Mouse (Mus musculus): ENCODE results near the gene Dap. TPM values are rescaled to one million over a fixed set of nuclear protein-coding genes. Genes with fewer than 3 reads are reported as not detected.

Dap gene
- polyA plus RNA-seq, 1 experiment from 2014 or later: 174 TPM

- DNase-seq (ENCODE audit: low read depth, low spot score): no peak
- ChIA-PET CTCF (interaction anchor here (1.3 to 1.8 kb wide), 2 partner anchors 9 to 11 kb away, joined by 3 to 4 read pairs; no protein-coding TSS in a partner anchor), POLR2A (no interaction called here)
- in situ Hi-C loops (cut with MboI; ENCODE audit: low pct_unique_long_range_greater_than_20kb): no loop called here
- no peak for ATAC-seq
- no peak for TF ChIP-seq CTCF (IDR thresholded peaks at IDR 0.05)
- H3K27me3 ChIP-seq: no peaks in the 10 kb centered on the region
Observed at GRCm38 (mm10) chr15:31236549-31236907, 12.4 kb downstream of the Dap start.

DNA sequence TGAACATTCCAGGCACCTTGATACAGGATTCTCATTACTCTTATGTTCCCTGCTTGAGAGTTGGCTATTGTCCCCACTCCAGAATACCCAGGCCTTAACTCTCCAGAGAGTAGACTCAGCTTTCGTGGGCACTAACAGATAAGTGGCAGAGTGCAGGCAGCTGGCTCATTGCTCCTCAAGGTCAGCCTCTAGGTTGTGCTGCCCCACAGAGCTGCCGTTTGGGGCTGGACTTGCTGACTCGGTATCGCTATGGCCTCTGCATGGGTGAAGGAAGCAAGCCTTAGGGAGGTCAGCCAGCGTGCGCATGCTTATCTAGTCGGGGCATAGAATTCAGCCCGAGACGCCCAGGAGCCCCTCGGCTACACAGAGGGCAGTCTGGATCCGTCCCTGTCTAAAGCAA, 13.3 kb downstream of the Dap start:
- DNase-seq (ENCODE audit: low read depth, low spot score): no peak
- ChIA-PET CTCF (no interaction called here), POLR2A (no interaction called here)
- no peak for ATAC-seq
- TF ChIP-seq CTCF (IDR thresholded peaks at IDR 0.05): no peak
- in situ Hi-C loops (cut with MboI; ENCODE audit: low pct_unique_long_range_greater_than_20kb): no loop called here
- no peaks in the 10 kb centered on the region for H3K27me3 ChIP-seq

DNA sequence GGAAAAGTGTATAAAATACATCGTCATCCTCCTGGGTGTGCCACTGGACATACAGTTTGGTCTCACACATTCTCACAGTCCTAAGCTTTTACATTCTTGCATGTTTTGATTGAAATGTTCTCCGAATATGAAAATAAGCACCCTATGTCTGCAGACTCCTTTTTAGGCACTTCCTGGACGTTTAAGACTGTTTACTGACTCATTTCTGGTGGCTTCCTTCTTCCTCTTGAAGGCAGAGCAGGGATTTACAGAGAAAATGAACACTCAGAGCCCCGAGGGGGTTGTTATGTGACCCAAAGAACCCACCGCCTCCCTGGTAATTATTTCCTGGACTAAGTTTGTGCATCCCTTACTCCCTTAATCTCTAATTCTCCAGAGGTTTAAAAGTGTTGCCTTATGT, 13.8 kb downstream of the Dap start:
- ChIA-PET CTCF (no interaction called here), POLR2A (no interaction called here)
- DNase-seq (ENCODE audit: low read depth, low spot score): no peak
- TF ChIP-seq CTCF (IDR thresholded peaks at IDR 0.05): no peak
- ATAC-seq: no peak
- in situ Hi-C loops (cut with MboI; ENCODE audit: low pct_unique_long_range_greater_than_20kb): no loop called here
- no peaks in the 10 kb centered on the region for H3K27me3 ChIP-seq

DNA sequence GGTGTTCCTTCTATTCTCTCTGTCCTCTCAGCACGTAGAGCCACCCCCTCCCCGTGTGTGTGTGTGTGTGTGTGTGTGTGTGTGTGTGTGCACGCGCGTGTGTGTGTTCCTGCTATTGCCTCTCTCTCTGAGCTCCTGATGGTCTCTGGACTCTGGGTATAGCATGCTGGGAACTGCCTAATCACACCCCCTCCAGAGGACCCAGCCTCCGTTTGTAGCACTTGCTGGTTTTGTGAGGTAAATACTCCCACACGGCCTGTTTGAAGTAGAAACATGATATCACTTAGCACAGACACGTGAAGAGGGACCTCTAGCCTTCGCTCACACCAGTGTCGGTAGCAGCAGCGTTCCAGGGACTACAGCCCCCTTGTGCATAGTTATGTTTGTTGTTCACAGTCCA, 14.5 kb downstream of the Dap start:
- ChIA-PET CTCF (interaction anchor here (1.3 kb wide), 1 partner anchor 21 kb away, joined by 3 read pairs; no protein-coding TSS in a partner anchor), POLR2A (interaction anchor here (0.7 kb wide), 1 partner anchor 60 kb away, joined by 3 read pairs; no protein-coding TSS in a partner anchor)
- no peak for DNase-seq (ENCODE audit: low read depth, low spot score)
- H3K27me3 ChIP-seq: no peaks in the 10 kb centered on the region
- TF ChIP-seq CTCF (IDR thresholded peaks at IDR 0.05): no peak
- no peak for ATAC-seq
- in situ Hi-C loops (cut with MboI; ENCODE audit: low pct_unique_long_range_greater_than_20kb): no loop called here

DNA sequence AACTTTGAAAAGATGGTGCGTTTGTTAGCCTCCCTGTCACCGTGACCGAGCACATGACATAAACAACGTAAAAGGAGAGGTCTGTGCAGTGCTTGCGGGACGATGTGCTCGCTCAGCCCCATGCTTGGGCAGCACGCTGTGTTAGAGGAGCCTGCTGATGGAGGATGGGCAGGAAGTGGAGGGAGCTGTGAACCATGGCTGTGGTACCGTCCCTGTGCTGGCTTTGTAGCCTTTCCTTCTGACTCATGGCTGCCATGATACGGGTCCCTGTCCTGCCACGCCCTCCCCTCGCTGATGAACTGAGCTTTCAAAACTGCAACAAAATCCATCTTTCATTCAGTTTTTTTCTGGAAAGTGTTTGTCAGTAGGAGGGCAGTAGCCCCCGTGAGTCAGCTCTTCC, 15.6 kb downstream of the Dap start:
- CTCF ChIA-PET: no interaction called here
- ATAC-seq: no peak
- no peak for TF ChIP-seq CTCF (IDR thresholded peaks at IDR 0.05)
- no peak for DNase-seq (ENCODE audit: low read depth, low spot score)
- POLR2A ChIA-PET: no interaction called here
- H3K27me3 ChIP-seq: no peaks in the 10 kb centered on the region
- in situ Hi-C loops (cut with MboI; ENCODE audit: low pct_unique_long_range_greater_than_20kb): no loop called here

GRCm38 (mm10) chr15:31240181-31240580, 16.1 kb downstream of the Dap start:
- no peak for TF ChIP-seq CTCF (IDR thresholded peaks at IDR 0.05)
- ATAC-seq: no peak
- ChIA-PET CTCF (interaction anchor here (1.4 kb wide), 1 partner anchor 13 kb away, joined by 3 read pairs; no protein-coding TSS in a partner anchor), POLR2A (no interaction called here)
- in situ Hi-C loops (cut with MboI; ENCODE audit: low pct_unique_long_range_greater_than_20kb): no loop called here
- no peak for DNase-seq (ENCODE audit: low read depth, low spot score)
- no peaks in the 10 kb centered on the region for H3K27me3 ChIP-seq

DNA sequence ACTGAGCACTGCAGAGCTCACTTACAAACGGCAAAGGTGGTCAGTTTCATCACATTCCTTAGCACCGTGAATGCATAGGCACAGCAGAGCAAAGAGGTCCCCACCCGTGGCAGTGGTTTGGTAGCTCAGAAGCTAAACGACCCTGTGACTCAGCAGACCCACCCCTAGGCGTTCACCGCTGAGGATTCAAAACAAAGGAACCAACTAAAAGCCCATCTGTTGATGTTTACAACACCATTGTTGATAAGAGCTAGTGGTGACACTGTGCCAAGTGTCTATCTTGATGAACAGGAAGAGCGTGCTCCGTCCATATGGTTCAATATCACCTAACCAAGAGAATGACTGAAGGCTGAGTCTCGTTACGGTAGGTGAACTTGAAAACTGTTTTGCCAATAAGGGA, 19.1 kb downstream of the Dap start:
- no peak for TF ChIP-seq CTCF (IDR thresholded peaks at IDR 0.05)
- ATAC-seq (no peak), DNase-seq (ENCODE audit: low read depth, low spot score) (no peak)
- CTCF ChIA-PET: no interaction called here
- POLR2A ChIA-PET: no interaction called here
- no peaks in the 10 kb centered on the region for H3K27me3 ChIP-seq
- in situ Hi-C loops (cut with MboI; ENCODE audit: low pct_unique_long_range_greater_than_20kb): no loop called here

DNA sequence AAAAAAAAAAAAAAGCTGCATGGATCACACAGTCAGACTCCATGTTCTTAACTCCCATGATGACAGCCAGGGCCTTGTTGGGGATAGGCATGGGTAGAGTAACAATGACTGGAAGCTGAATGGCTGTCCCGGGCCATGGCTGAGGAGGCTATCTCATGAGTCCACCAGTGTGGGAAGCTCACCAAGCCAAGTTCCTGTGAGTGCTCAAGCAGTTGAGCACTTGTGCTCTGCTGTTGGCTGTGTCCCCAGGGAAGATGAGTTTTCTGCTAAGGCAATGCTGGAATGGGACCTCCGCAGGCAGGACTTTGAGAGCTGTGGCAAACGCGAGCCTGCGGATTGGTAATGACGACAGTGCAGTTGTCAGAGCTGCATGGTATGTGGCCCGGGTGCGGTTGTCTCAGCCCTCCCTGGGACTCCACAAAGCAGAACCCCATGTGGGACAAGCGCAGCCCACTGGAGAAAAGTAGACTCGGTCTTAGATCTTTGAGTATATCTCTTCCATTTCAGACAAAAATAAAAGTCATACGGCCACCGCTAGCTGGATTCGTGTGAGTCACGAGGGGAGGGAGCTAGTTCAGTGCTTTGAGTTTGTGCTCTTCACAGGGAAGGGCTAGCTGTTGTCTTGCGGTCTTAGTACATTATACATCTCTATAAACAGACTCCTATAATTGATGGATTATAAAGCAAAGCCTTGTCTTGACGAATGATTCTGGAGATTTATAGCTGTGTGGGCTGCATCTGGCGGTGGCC, 20.8 kb downstream of the Dap start:
- TF ChIP-seq CTCF (IDR thresholded peaks at IDR 0.05): no peak
- peak; percentile 46 for ATAC-seq
- DNase-seq (ENCODE audit: low read depth, low spot score): no peak
- H3K27me3 ChIP-seq: no peaks in the 10 kb centered on the region
- POLR2A ChIA-PET: no interaction called here
- in situ Hi-C loops (cut with MboI; ENCODE audit: low pct_unique_long_range_greater_than_20kb): no loop called here
- CTCF ChIA-PET: interaction anchor here (1.1 to 1.5 kb wide), 2 partner anchors 9 to 16 kb away, joined by 3 to 4 read pairs; no protein-coding TSS in a partner anchor

- H3K27me3 ChIP-seq: no peaks in the 10 kb centered on the region
- ChIA-PET CTCF (interaction anchor here (1.2 kb wide), 1 partner anchor 13 kb away, joined by 6 read pairs; no protein-coding TSS in a partner anchor), POLR2A (no interaction called here)
- no peak for DNase-seq (ENCODE audit: low read depth, low spot score)
- TF ChIP-seq CTCF (IDR thresholded peaks at IDR 0.05): no peak
- ATAC-seq: peak; percentile 98
- in situ Hi-C loops (cut with MboI; ENCODE audit: low pct_unique_long_range_greater_than_20kb): no loop called here
Observed at GRCm38 (mm10) chr15:31245934-31246333, 21.8 kb downstream of the Dap start.

DNA sequence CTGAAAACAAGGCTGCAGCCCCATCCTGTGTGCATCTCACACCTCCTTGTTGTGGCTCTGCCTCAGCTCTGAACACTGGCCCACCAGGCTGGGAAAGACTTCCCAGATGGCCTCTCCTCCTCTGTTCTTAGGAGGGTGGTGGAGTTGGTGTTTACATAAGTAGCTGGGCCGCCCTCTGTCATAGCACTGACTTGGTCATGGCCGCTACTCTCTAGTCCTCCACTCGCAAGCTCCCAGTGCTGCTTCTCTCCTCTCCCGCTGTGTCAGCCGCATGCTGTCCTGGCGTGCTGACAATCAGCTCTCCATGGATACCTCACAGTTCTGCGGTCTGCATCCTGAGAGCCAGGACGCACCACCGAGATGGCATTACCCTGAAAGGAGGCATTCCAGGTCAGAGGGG, 22.9 kb downstream of the Dap start:
- no peak for TF ChIP-seq CTCF (IDR thresholded peaks at IDR 0.05)
- CTCF ChIA-PET: interaction anchor here (1.2 kb wide), 1 partner anchor 12 kb away, joined by 6 read pairs; no protein-coding TSS in a partner anchor
- no peaks in the 10 kb centered on the region for H3K27me3 ChIP-seq
- ATAC-seq: no peak
- POLR2A ChIA-PET: no interaction called here
- DNase-seq (ENCODE audit: low read depth, low spot score): no peak
- in situ Hi-C loops (cut with MboI; ENCODE audit: low pct_unique_long_range_greater_than_20kb): no loop called here

DNA sequence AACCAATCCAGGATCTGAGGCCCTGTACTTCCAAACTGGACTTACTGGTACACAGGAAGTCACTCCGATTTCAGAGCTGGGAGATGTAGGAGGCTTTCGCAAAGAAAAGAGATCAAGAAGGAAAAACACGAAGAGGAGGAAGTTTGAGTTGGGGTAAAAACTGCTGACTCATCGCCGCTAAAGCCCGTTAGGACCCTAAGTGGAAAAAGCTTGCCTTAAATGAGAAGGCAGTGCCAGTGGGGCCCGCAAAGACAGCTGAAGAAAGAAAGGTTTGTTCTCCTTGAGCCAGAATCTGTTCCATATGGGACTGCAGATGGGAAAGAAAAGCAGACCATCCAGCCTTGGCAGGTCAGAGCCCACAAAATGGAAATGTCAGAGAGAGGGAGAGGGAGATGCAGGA, 24.8 kb downstream of the Dap start:
- no peak for TF ChIP-seq CTCF (IDR thresholded peaks at IDR 0.05)
- DNase-seq (ENCODE audit: low read depth, low spot score) (no peak), ATAC-seq (no peak)
- CTCF ChIA-PET: interaction anchor here (1.2 kb wide), 1 partner anchor 28 kb away, joined by 3 read pairs; no protein-coding TSS in a partner anchor
- POLR2A ChIA-PET: interaction anchor here (1.4 kb wide), 1 partner anchor 10 kb away, joined by 4 read pairs; no protein-coding TSS in a partner anchor
- in situ Hi-C loops (cut with MboI; ENCODE audit: low pct_unique_long_range_greater_than_20kb): no loop called here
- H3K27me3 ChIP-seq: no peaks in the 10 kb centered on the region

All from Patski (cell line).